Mouse (Mus musculus): ENCODE results near the gene Fahd1.

DNA sequence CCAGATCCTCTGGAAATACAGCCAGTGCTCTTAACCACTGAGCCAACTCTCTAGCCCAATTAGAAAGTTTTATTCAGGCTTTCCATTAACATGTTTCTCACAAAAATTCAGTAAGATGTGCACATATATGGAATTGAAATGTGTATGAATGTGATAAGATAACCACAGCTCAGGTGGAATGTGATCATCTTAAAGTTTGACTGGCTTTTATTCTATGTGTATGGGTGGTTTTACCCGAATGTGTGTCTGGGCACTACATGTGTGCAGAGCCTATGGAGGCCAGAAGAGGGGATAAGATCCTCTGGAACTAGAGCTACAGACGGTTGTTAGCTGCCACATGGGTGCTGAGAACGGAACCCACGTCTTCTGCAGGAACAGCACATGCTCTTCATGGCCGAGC is 34.9 kb downstream of the Fahd1 start:
- TF ChIP-seq CTCF (IDR thresholded peaks at IDR 0.05; ENCODE audit: borderline replicate concordance, insufficient read depth, low read length): no peak
- no peak for TF ChIP-seq POLR2A (IDR thresholded peaks at IDR 0.05; ENCODE audit: low read depth, low read length)
